Mouse (Mus musculus) ES-E14 (cell line): ENCODE data around the gene Siglecg.

ENCODE experiments used
- CHD2 ChIP-seq: IDR thresholded peaks from 2 replicates; pipeline ENCODE4 v1.6.1; 2014; ENCODE audit warnings: mild to moderate bottlenecking, low read depth, low read length, inconsistent platforms
- HCFC1 ChIP-seq: IDR thresholded peaks from 2 replicates; pipeline ENCODE4 v1.6.1; 2012; ENCODE audit warnings: low read length, inconsistent platforms, borderline replicate concordance; ENCODE audit not compliant: insufficient read depth
- MAFK ChIP-seq: IDR thresholded peaks from 2 replicates; pipeline ENCODE4 v1.6.1; 2014; ENCODE audit warnings: mild to moderate bottlenecking, low read depth, low read length, inconsistent platforms; ENCODE audit not compliant: insufficient read depth
- ZC3H11A ChIP-seq: IDR thresholded peaks from 2 replicates; pipeline ENCODE4 v1.6.1; 2012; ENCODE audit warnings: low read depth, mild to moderate bottlenecking, inconsistent platforms, low read length, borderline replicate concordance
- ZNF384 ChIP-seq: IDR thresholded peaks from 2 replicates; pipeline ENCODE4 v1.6.1; 2012; ENCODE audit warnings: low read depth, low read length, inconsistent platforms

DNA sequence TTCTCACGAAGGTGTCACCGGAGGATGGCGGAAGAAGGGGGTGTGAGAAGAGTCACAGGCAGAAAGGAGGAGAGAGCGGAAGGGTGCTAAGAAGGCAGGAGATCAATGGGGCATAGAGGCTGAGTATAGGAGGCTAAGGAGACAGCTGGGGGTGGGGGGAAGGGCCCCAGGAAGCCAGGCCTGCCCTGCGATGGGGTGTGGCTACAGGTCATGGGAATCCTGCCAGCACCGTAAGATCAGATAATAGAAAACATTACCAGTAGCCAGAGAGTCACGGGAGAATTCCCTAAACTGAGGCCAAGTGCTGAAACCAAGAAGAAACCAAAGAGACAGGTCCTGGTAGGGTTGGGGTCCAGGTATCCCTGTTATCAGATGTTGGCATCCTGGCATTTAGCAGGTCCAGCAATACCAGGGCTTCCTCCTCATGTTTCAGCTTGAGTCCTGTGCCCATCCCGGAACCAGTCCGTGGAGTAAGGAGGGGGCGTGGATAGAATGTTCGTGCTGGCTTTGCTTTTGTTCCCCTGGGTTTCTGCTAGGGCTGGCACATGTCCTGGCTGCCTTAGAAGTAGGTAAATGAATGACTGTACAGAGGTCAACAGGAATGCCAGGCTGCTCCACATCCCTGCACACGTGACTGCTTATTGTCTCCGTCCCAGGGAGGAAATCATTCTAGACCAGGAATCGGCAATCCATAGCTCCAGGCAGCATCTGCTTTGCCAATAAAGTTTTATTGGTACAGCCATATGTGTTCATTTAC, 45.8 kb downstream of the Siglecg start:
- TF ChIP-seq ZC3H11A: no peak
- TF ChIP-seq HCFC1: no peak
- no peak for TF ChIP-seq CHD2
- no peak for TF ChIP-seq MAFK
- no peak for TF ChIP-seq ZNF384
